Mouse (Mus musculus): ENCODE results near the gene Kank3. TPM values are rescaled to one million over a fixed set of nuclear protein-coding genes. Genes with fewer than 3 reads are reported as not detected.
A peak's percentile ranks its signal among the peaks of the same experiment; 100 is the strongest.
"Not testable (repeated sequence)": the region's sequence is repeated elsewhere in the genome, so short reads cannot be mapped to it uniquely, and the experiment has no call there.

Gene Kank3
- polyA plus RNA-seq, 1 experiment from 2014 or later: 32.4 TPM

DNA sequence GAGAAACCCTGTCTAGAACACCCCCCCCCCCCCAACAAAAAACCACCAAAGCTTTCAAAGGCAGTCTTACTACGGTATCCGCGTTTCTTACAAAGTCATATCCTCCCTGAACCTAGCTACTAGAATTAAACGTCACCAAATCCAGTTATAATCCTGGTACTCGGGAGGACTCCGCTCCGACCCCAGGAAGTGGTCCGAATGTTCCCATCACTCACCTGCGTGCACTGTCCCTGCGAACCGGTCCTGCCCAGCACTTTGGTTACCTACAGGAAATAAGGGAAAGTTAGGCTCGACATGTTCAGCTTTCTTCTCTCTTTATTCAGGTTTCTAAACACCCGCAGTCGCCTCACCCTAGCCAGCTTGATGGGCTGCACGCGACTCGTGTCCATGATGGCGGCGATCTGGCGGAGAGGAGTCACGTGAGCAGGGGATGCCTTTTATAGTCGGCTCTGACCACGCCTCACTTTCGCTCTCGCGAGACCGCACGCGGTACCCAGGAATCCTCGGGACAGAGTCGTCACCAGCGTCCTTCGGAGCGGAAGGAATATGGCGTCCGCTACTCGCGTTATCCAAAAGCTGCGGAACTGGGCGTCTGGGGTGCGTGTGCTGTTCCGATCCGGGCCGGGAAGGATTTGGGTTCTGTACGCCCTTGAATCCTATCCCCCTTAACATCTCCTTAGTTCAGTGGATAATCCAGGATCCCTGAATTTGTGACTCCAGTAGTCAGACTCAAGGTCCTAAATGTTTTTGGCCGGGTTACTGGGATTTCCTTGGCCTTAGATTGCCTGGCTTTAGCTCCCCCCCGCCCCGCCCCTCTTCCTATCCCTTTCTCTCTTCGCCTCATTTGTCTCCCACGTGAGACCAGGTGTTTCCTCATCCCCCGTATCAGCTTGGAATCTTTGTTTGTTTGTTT is 14.0 kb downstream of the Kank3 start, which contains the start of the genes Rps28 and Ndufa7:
Gene Rps28 (minus strand): TSS at position 479 of the 913 bp plus-strand sequence.
Gene Ndufa7 (plus strand): TSS at position 489 of the 913 bp plus-strand sequence.
- Histone ChIP-seq H3K4me3 (peak within 1 kb of the TSS; percentile 80), H3K9ac (peak within 1 kb of the TSS; percentile 88), H3K27me3 (no peaks in the 10 kb centered on the region), H3K9me3 (no peaks in the 10 kb centered on the region), H3K4me1 (peaks cover 21% of the 10 kb centered on the region), H3K36me3 (peaks cover 55% of the 10 kb centered on the region), H3K4me2 (replicated peaks) (peak within 1 kb of the TSS; percentile 95), H3K27ac (peak within 1 kb of the TSS; percentile 89)
- peak; percentile 86 for ATAC-seq (ENCODE audit: insufficient number of reproducible peaks, insufficient read depth, low FRiP score, low TSS enrichment)
- under 1% methylated on average over 51 of the region's 51 CpGs for WGBS

DNA sequence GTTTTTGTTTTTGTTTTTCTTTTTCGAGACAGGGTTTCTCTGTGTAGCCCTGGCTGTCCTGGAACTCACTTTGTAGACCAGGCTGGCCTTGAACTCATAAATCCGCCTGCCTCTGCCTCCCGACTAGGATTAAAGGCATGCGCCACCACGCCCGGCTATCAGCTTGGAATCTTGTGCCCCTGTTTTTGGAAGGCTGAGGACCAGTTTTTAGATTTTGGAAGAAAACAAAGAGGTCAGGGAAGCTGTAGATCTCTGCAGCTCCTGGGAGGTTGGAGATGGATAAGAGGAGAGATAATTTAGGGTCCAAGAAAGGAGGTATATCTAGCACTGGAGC is 14.6 kb downstream of the Kank3 start:
- H3K4me1 ChIP-seq: peaks cover 21% of the 10 kb centered on the region

DNA sequence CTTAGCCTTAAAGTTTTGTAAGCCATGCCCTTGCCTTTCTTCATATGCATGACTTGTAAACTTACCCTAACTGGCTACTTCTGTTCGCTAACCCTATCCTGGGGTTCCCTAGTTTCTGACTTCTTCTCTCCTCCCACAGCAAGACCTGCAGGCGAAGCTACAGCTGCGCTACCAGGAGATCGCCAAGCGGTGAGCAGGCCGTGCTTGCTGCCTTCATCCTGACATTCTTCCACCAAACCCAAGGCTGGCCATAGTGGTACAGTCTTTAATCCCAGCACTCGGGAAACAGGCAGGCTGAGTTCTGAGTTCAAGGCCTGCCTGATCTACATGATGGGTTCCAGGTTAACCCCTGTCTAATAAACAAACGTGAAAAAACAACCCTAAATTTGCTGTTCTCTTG is 15.1 kb downstream of the Kank3 start:
- H3K9me3 ChIP-seq: no peaks in the 10 kb centered on the region
- H3K27me3 ChIP-seq: no peaks in the 10 kb centered on the region
- peak overlapping the region; percentile 80 for H3K4me3 ChIP-seq
- WGBS: 82% methylated on average over 8 of the region's 8 CpGs
- H3K27ac ChIP-seq: no peak overlapping the region
- H3K4me2 ChIP-seq (replicated peaks): peak overlapping the region; percentile 84
- H3K36me3 ChIP-seq: peaks cover 55% of the 10 kb centered on the region
- peaks cover 21% of the 10 kb centered on the region for H3K4me1 ChIP-seq
- no peak for ATAC-seq (ENCODE audit: insufficient number of reproducible peaks, insufficient read depth, low FRiP score, low TSS enrichment)
- H3K9ac ChIP-seq: peak overlapping the region; percentile 88

More for the DNA sequence above, 14.6 kb downstream of the Kank3 start:
- H3K9me3 ChIP-seq; ATAC-seq (ENCODE audit: insufficient number of reproducible peaks, insufficient read depth, low FRiP score, low TSS enrichment); H3K27me3 ChIP-seq: not testable (repeated sequence)
- peak overlapping the region; percentile 89 for H3K27ac ChIP-seq
- peaks cover 55% of the 10 kb centered on the region for H3K36me3 ChIP-seq
- peak overlapping the region; percentile 88 for H3K9ac ChIP-seq
- peak overlapping the region; percentile 80 for H3K4me3 ChIP-seq
- WGBS: 4% methylated on average over 6 of the region's 6 CpGs
- H3K4me2 ChIP-seq (replicated peaks): peak overlapping the region; percentile 84

DNA sequence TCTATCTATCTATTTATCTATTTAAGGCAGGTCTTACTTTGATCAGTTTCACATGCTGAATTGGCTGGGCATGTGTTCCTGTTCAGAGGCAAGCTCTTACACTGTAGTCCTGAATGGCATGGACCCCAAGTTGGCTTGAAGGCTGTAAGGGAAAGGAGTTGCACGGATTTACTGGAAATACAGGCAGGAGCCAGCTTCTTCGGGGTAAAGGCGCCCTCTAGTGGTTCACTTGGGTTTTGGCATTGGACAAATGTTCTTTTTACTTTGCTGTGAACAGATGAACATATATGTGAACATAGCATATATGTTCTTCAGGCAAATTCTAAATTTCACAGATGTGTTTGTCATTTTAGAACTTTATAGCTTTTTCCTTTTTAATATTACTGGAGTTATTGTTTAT is 16.5 kb downstream of the Kank3 start:
- under 1% methylated on average over 3 of the region's 3 CpGs for WGBS
- no peaks in the 10 kb centered on the region for H3K27me3 ChIP-seq
- H3K9me3 ChIP-seq: no peaks in the 10 kb centered on the region
- no peak for ATAC-seq (ENCODE audit: insufficient number of reproducible peaks, insufficient read depth, low FRiP score, low TSS enrichment)
- H3K4me3 ChIP-seq: no peak overlapping the region
- no peak overlapping the region for H3K4me2 ChIP-seq (replicated peaks)
- no peak overlapping the region for H3K27ac ChIP-seq
- peaks cover 56% of the 10 kb centered on the region for H3K36me3 ChIP-seq
- H3K9ac ChIP-seq: no peak overlapping the region
- peaks cover 19% of the 10 kb centered on the region for H3K4me1 ChIP-seq

DNA sequence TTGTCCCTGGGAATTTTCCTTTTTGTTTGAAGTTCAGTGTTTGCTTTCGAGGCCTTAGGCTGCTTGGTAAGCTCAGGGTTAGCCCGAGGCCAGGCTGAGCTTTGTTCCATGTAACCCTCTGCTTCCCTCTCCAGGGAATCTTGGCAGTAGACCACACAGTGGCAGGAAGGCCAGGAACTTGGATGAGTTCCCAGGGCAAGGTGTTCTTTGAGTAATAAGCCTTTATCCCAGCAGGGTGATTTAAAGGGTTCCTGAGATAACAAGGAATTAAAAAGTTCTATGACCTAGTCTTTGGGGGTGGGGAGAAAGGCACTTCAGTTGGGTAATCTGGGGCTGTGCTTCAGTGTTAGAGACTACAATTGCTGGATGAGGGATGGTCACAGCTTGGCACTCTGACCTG is 18.6 kb downstream of the Kank3 start:
- Histone ChIP-seq H3K27ac (no peak overlapping the region), H3K4me1 (peaks cover 4% of the 10 kb centered on the region; the same call in 1 of the 2 replicates), H3K4me3 (no peak overlapping the region), H3K9ac (no peak overlapping the region), H3K36me3 (peaks cover 58% of the 10 kb centered on the region), H3K9me3 (no peaks in the 10 kb centered on the region), H3K4me2 (replicated peaks) (no peak overlapping the region), H3K27me3 (no peaks in the 10 kb centered on the region)
- 68% methylated on average over 2 of the region's 2 CpGs for WGBS
- no peak for ATAC-seq (ENCODE audit: insufficient number of reproducible peaks, insufficient read depth, low FRiP score, low TSS enrichment)

DNA sequence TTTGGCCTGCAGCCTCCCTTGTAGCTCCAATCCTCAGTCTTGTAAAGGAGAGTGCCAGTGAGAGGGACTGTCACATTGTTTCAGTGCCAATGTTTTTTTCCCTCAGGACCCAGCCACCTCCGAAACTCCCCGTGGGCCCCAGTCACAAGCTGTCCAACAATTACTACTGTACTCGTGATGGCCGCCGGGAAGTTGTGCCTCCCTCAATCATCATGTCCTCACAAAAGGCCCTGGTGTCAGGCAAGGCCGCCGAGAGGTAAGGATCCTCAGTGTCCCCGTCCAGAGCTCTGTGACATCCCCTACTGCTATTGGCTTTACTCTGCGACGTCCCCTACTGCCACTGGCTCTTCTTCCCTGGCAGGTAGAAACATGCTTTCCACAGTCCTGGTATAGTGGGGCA is 19.2 kb downstream of the Kank3 start:
- Histone ChIP-seq H3K36me3 (peaks cover 65% of the 10 kb centered on the region), H3K9ac (no peak overlapping the region)

DNA sequence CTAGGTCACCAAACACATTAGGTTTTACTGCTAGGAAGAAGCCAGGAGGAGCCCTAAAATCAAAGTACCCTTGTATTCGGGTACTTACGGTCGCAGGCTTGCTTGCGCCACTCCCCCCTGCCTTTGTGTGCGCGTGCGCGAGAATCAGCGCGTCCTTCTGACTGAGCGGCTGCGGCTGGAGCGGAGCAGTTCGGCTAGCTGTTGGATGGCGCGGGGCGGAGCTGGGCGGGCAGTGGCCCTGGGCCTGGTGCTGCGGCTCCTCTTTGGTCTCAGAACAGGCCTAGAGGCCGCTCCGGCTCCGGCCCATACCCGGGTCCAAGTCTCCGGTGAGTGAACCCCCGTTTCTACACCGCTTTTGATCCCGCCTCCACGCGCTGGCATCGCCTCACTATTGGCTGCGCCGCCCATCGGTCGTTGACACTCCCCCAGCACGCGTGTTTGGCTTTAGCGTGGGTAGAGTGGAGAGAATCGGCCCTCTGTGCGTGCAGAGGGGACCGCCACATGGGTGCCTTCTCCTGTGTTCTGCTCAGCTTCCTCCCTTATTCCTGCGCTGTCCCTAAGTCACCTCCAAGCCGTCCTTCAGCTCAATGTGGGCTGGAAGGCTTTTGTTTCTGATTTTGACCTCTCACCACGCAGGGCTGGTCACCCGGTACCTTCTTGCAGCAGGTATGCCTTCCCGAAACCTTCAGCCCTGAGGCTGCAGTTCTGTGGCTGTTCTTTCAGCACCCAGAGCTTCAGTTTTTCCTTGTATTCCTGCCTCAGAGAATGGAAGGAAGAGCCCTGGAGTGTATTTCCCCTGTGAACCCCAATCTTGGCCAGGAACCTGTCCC is 32.9 kb downstream of the Kank3 start, which contains the start of gene Cd320:
Gene Cd320 (plus strand): TSS at position 126 of the 830 bp plus-strand sequence.
- Histone ChIP-seq H3K27ac (peak within 1 kb of the TSS; percentile 67), H3K4me1 (peaks cover 9% of the 10 kb centered on the region; the same call in 1 of the 2 replicates), H3K27me3 (no peaks in the 10 kb centered on the region), H3K9ac (peak within 1 kb of the TSS; percentile 72), H3K4me3 (peak within 1 kb of the TSS; percentile 85), H3K9me3 (no peaks in the 10 kb centered on the region), H3K36me3 (peaks cover 21% of the 10 kb centered on the region), H3K4me2 (replicated peaks) (peak within 1 kb of the TSS; percentile 91)
- ATAC-seq (ENCODE audit: insufficient number of reproducible peaks, insufficient read depth, low FRiP score, low TSS enrichment): peak; percentile 82
- under 1% methylated on average over 45 of the region's 45 CpGs for WGBS

More for the DNA sequence above, 19.2 kb downstream of the Kank3 start:
- Histone ChIP-seq H3K27ac (no peak overlapping the region), H3K4me3 (no peak overlapping the region), H3K4me1 (peaks cover 4% of the 10 kb centered on the region; the same call in 1 of the 2 replicates), H3K4me2 (replicated peaks) (no peak overlapping the region), H3K27me3 (no peaks in the 10 kb centered on the region), H3K9me3 (no peaks in the 10 kb centered on the region)
- WGBS: 92% methylated on average over 10 of the region's 10 CpGs
- ATAC-seq (ENCODE audit: insufficient number of reproducible peaks, insufficient read depth, low FRiP score, low TSS enrichment): no peak

DNA sequence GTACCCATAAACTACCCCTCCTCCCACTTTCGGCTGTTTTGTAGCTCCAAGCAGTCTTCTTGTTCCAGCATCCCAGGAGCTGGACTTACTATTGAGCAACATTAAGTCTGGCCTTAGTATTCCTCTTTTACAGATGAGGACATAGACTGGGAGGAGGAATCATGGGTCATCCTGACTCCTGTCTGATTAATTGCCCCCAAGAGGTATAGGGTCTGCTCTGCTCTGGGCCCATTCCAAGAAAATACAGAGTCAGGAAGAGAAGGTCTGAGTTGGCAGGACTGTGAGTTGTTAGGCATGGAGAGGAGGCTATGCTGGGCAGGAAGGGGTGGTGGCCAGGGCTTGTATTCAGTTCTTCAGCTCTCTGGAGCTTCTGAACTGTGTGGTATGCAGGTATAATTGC is 33.9 kb downstream of the Kank3 start:
- no peaks in the 10 kb centered on the region for H3K27me3 ChIP-seq
- no peaks in the 10 kb centered on the region for H3K9me3 ChIP-seq
- peaks cover 9% of the 10 kb centered on the region; the same call in 1 of the 2 replicates for H3K4me1 ChIP-seq
- 78% methylated on average over 1 of the region's 1 CpGs for WGBS
- H3K4me3 ChIP-seq: 0 out of 2 replicates have a peak overlapping the region, but pooled peaks have one; percentile 85
- H3K9ac ChIP-seq: peak overlapping the region; percentile 17; the same call in 1 of the 2 replicates
- peak overlapping the region; percentile 91 for H3K4me2 ChIP-seq (replicated peaks)
- no peak for ATAC-seq (ENCODE audit: insufficient number of reproducible peaks, insufficient read depth, low FRiP score, low TSS enrichment)
- peaks cover 23% of the 10 kb centered on the region for H3K36me3 ChIP-seq
- H3K27ac ChIP-seq: no peak overlapping the region

DNA sequence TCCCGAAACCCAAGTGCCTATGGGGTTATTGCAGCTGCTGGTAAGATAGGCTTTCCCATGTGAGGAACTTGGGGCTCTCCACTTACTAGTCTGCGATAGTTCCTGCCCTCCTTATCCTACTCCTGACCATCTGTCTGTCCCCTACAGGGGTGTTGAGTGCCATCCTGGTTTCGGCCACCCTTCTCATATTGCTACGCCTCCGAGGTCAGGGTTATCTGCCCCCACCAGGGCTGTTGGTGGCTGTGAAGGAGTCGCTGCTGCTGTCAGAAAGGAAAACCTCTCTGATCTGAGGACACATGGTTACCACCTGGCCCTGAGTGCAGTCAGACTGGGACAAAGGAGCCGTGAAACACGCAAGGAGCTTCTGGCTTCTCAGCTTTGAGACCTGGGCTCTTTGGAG is 37.8 kb downstream of the Kank3 start:
- WGBS: 67% methylated on average over 8 of the region's 8 CpGs
- no peak overlapping the region for H3K4me2 ChIP-seq (replicated peaks)
- no peak overlapping the region for H3K9ac ChIP-seq
- H3K4me1 ChIP-seq: peaks cover 9% of the 10 kb centered on the region; the same call in 1 of the 2 replicates
- H3K27me3 ChIP-seq: no peaks in the 10 kb centered on the region
- no peaks in the 10 kb centered on the region for H3K9me3 ChIP-seq
- H3K4me3 ChIP-seq: no peak overlapping the region
- H3K36me3 ChIP-seq: peaks cover 33% of the 10 kb centered on the region
- no peak for ATAC-seq (ENCODE audit: insufficient number of reproducible peaks, insufficient read depth, low FRiP score, low TSS enrichment)
- H3K27ac ChIP-seq: no peak overlapping the region

DNA sequence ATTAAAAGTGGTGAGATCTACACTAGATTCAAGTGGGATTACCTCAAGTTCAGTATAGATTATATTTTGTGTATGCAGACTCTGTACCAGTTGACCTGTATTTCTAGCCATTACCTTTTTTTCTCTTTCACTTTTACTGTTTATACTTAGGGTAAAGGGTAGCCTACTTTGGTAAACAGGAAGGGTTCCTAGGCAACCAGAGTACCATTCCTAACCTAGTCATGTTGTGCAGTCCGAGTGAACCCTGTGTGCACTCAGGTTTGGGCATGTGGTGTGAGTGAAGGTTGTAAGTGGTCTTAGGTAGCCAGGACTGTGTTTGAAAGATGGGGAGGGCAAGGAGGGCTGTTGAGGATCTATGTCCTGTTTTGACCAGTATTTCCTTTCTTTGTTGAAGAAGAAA is 41.0 kb downstream of the Kank3 start:
- Histone ChIP-seq H3K9ac (no peak overlapping the region), H3K4me2 (replicated peaks) (no peak overlapping the region), H3K36me3 (peaks cover 28% of the 10 kb centered on the region), H3K27ac (no peak overlapping the region), H3K4me3 (no peak overlapping the region), H3K4me1 (no peaks in the 10 kb centered on the region), H3K9me3 (no peaks in the 10 kb centered on the region), H3K27me3 (no peaks in the 10 kb centered on the region)
- WGBS: 64% methylated on average over 1 of the region's 1 CpGs
- ATAC-seq (ENCODE audit: insufficient number of reproducible peaks, insufficient read depth, low FRiP score, low TSS enrichment): no peak

DNA sequence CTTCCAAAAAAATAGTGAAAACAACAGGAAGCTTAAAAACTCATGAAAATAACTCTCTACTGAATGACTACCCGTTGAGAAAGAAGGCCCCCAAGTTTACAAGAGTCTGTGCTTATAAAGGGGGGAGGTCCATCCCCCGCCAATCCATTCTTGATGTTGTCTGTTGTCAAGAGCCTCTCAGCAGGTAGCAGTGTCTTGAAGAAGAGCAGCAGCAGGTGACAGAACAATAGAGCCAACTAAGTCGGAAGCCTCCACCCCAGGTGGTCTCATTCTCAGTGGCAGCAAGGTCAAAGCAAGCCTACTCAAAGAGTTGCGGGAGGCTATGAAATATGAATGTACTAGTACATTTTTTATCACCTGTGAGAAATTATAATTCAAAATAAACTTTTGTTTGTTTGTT is 47.5 kb downstream of the Kank3 start:
- Histone ChIP-seq H3K9me3 (no peaks in the 10 kb centered on the region), H3K27me3 (no peaks in the 10 kb centered on the region), H3K4me3 (no peak overlapping the region), H3K36me3 (no peaks in the 10 kb centered on the region), H3K9ac (no peak overlapping the region), H3K27ac (no peak overlapping the region), H3K4me2 (replicated peaks) (no peak overlapping the region), H3K4me1 (no peaks in the 10 kb centered on the region)
- no peak for ATAC-seq (ENCODE audit: insufficient number of reproducible peaks, insufficient read depth, low FRiP score, low TSS enrichment)
- WGBS: 80% methylated on average over 4 of the region's 4 CpGs
